Mouse (Mus musculus): ENCODE measurements around the gene Gm45716.

Gene Gm45716

GRCm38 (mm10) chr11:90214246-90214645 is 26.8 kb downstream of the Gm45716 start:
- CTCF ChIA-PET, result no interaction called here

- CTCF ChIA-PET, result interaction anchor here (0.7 kb wide), 1 partner anchor 21 kb away, joined by 3 read pairs; no protein-coding TSS in a partner anchor
Measured at GRCm38 (mm10) chr11:90220022-90220645, 32.7 kb downstream of the Gm45716 start.

GRCm38 (mm10) chr11:90220750-90221149 is 33.3 kb downstream of the Gm45716 start:
- CTCF ChIA-PET, result interaction anchor here (0.7 kb wide), 1 partner anchor 21 kb away, joined by 3 read pairs; no protein-coding TSS in a partner anchor

GRCm38 (mm10) chr11:90224914-90225470 is 37.5 kb downstream of the Gm45716 start:
- CTCF ChIA-PET, result no interaction called here

- CTCF ChIA-PET, result no interaction called here
Measured at GRCm38 (mm10) chr11:90227000-90227922, 39.8 kb downstream of the Gm45716 start.

GRCm38 (mm10) chr11:90228251-90228949 is 40.9 kb downstream of the Gm45716 start:
- CTCF ChIA-PET, result no interaction called here

- CTCF ChIA-PET, result no interaction called here
Measured at GRCm38 (mm10) chr11:90229800-90230199, 42.3 kb downstream of the Gm45716 start.

DNA sequence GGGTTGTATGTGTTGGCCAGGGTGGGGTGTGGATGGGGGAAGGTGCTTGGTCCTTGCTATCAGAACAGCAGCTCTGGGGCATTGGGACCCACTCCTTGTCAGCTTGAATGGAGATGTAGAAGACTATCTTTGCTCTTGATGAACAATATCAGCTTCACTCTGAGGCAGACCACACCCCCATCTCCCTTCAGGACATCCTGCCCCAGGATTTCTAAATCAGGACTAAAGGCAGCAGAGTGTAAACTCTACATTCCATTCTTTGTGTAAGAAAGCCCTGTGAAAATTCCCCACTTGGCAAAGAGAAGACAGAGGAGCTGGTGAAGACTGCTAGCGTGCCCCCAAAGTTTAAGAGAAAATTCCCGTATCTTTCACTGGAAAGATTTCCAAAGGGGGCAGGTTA is 43.2 kb downstream of the Gm45716 start:
- CTCF ChIA-PET, result no interaction called here

DNA sequence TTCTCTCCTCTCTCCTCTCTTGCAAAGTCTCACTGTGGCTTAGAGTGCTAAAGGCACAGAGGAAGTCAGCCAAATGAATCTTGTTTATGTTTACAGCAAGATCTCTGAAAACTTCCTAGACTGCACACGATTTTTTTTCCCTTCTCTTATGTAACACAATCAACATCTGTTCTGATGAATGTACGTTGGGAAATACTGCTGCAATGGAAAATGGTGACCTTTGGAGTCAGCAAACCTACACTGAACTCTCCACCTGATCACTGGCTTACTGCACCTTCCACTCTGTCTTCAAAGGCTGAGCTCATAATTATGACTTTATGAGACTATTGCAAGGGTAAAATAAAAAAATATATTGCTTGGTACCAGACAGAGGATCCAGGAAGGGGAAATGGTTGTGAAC is 44.1 kb downstream of the Gm45716 start:
- CTCF ChIA-PET, result no interaction called here

DNA sequence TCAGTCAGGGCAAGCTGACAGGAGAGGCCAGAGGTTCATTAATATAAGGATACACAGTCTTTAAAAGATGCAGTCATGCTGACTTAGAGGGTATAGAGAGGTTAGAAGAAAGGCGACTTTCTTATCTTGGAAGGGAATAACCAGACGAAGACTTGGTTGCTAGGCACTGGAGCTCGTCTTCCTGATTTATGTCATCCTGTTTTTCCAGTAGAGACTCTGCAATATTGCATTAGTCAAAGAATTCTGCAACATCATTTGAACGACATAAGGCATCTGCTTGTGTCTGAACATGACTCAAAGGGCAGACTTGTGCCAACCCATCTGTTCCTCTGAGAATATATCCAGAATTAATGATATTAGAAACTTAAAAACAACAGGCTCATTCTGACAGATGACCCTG is 45.2 kb downstream of the Gm45716 start:
- CTCF ChIA-PET, result no interaction called here

- CTCF ChIA-PET, result no interaction called here
Measured at GRCm38 (mm10) chr11:90235221-90235620, 47.7 kb downstream of the Gm45716 start.

- CTCF ChIA-PET, result no interaction called here
Measured at GRCm38 (mm10) chr11:90237616-90238015, 50.1 kb downstream of the Gm45716 start.

DNA sequence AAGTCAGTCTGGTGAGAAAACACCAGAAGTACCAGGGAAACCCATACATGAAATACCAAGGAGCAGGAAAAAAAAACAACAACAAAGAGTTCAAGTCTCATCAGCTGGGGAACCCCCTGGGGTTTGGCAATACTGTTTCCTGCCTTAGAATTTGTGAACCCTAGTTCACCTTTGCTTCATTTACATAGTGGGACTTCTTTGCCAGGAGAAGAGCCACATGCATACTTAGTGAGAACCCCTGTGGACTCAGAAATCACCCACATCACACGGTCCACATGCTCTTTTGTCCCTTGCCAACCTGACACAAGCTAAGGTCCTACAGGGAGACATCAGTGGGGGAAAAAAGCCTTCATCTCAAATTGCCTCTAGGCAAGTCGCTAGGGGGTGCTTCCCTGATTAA is 51.2 kb downstream of the Gm45716 start:
- CTCF ChIA-PET, result interaction anchor here (0.6 to 0.7 kb wide), 2 partner anchors 23 to 1291 kb away, joined by 3 to 4 read pairs; no protein-coding TSS in a partner anchor

DNA sequence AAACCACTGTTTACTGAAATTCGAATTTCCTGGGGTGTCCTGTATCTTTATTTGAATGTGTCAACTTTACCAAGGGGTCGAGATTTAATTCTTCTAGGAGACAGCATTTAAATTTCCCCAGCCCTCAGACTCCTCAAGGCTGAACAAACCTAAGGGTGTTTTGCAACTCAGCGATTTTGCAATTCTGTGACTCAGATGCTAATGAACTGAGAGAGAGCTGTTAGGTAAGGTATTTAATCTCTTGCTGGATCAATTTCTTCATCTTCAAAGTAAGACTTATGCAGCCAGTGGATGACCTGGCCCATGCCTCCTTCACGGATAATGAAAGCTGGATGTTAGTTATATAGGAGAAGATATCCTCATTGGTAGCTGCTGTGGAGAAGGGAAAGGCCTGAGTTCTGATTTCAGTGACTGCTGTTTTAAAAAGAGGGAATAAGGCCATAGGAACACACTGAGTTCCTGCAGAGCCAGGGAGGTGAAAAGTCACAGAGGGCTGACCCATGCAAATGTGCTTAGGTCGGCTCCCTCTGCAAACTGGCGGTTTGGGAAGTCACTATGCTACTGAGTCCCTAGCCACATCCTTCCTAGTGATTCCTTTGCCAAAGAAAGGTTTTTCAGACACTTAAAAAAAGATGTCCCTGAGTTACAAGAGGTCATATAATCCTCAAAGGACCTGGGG is 53.3 kb downstream of the Gm45716 start:
- CTCF ChIA-PET, result interaction anchor here (0.9 kb wide), 1 partner anchor 20 kb away, joined by 3 read pairs; no protein-coding TSS in a partner anchor

DNA sequence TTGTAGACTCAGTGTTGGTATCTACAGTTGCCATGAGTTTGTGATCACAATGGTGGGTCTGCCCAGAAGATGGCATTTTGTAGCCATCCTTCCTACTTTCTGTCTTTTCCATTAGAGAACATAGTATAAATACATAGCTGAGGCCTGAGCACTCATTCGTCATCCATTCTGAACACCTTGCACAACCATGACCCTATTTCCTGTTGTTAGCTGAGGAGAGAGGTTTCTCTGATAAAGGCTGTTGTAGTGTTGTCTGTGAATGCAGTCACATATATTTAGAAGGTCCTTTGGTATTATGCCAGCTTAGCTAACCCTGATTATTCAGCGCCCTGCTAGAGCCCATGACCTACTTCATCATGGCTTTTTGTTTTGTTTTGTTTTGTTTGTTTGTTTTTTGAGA is 54.4 kb downstream of the Gm45716 start:
- CTCF ChIA-PET, result interaction anchor here (0.6 to 0.9 kb wide), 3 partner anchors 18 to 249 kb away, joined by 3 to 12 read pairs (median 7); no protein-coding TSS in a partner anchor

DNA sequence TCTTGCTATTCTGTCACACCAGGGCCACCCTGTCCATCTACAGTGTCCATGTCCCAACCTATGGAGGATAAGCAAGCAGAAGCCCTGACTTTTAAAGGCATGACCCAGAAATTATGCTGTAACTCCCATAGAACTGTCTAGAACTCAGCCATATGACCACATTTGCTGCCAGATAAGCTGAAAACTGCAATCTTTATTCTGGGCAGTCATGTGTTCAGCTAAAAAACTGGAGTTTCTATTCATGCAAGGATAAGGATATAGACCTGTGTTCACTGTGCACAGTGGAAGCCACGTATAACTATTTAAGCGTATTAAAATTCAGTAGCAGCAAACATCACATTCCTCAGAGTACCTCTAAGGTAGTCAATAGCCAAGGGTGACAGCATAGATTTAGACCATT is 55.8 kb downstream of the Gm45716 start:
- CTCF ChIA-PET, result no interaction called here

GRCm38 (mm10) chr11:90245630-90246029 is 58.1 kb downstream of the Gm45716 start:
- CTCF ChIA-PET, result interaction anchor here (0.7 kb wide), 1 partner anchor 1429 kb away, joined by 3 read pairs; no protein-coding TSS in a partner anchor

GRCm38 (mm10) chr11:90246676-90247075 is 59.2 kb downstream of the Gm45716 start:
- CTCF ChIA-PET, result interaction anchor here (0.7 kb wide), 1 partner anchor 104 kb away, joined by 6 read pairs; no protein-coding TSS in a partner anchor

DNA sequence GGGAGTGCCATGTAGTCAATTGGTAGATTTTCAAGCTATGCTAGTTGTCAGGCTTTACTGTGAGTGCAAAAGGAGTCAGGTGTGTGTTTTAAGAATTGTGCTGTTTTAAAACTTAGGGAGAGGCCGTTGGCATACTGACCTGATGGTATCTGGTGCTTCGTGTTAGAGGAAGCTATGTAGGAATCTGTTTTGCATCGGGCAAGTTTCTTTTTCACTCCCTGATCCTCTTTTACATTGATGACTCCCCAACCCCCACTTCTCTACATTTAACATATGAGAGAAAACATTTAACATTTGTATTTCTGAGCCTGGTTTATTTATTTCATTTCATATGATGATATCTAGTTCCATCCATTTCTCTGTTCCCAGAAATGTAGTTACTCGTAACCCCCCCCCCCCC is 60.3 kb downstream of the Gm45716 start:
- CTCF ChIA-PET, result no interaction called here

GRCm38 (mm10) chr11:90249025-90249650 is 61.7 kb downstream of the Gm45716 start, which contains the start of gene Mmd:
TSS of gene Mmd (plus strand) at chr11:90249456.
- CTCF ChIA-PET, result no interaction called here
